Mouse (Mus musculus): ENCODE data around the gene Abcb1a.

Abcb1a gene

DNA sequence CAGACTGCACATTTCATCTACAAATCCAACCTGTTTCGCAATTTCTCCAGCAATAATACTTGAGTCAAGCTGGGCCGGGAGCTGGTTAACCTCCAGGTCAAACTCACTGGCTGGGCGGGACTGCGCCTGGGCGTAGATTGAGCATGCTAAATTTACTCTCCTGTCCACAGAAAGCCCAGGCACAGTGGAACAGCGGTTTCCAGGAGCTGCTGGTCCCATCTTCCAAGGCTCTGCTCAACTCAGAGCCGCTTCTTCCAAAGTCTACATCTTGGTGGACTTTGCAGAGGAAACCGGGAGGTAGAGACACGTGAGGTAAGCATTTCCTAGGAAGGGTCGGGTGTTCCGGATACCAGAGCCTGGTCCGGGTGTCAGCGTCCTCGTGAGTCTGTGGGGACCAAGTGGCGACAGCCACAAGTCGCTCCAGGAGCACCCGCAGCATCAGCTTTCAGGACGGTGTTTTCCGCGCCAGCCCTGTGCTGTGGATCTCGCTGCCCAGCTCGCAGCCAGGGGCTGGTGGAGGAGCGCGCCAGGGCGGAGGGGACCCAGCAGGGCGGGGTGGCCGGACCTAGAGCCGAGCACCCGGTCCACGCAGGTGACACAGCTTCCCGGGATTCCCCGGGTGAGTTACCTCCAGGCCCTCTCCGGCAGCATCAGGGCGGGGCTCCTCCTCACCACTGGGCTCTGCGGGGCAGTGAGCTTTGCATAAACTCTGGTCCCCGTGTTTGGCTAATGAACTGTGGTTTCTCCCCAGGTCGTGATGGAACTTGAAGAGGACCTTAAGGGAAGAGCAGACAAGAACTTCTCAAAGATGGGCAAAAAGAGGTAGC lies at the start of gene Abcb1a:
Gene Abcb1a, plus strand, starts transcription at position 167 of the 827 bp plus-strand sequence.
- peak; percentile 72 to 91 for DNase-seq (ENCODE audit: inconsistent age in 2 of 2, low spot score in 1 of 2)

- peak; percentile 78 to 89 for DNase-seq (ENCODE audit: inconsistent age in 2 of 2, low spot score in 1 of 2)
Observed at GRCm38 (mm10) chr5:8622071-8622595, 37.7 kb upstream of the Abcb1a start.

- peak; percentile 94 to 97 for DNase-seq (ENCODE audit: inconsistent age in 2 of 2, low spot score in 1 of 2)
Observed at GRCm38 (mm10) chr5:8622596-8623231, 37.2 kb upstream of the Abcb1a start, which contains the start of gene Rundc3b. Gene Rundc3b (minus strand): TSS chr5:8622952.

DNA sequence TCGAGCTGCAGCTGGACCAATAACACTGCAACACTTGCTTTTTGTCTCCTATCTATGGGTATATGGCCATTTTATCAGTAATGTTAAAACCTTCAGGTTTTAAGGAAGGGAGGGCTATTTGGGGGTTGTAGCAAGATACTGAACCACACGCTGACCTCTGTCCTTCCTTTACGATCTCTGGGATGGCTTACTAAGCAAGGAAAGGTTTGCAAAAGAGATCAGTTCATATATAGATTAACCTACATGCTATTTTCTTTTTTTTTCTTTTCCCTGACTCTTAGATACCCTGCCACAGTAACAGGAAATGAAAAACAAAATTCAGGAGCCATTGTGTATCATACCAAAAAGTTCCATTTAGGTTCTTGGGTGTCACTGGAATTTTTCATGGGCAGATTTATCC lies 27.0 kb upstream of the Abcb1a start:
- DNase-seq (ENCODE audit: inconsistent age in 2 of 2, low spot score in 1 of 2): no peak

- peak; percentile 41 to 79 for DNase-seq (ENCODE audit: inconsistent age in 2 of 2, low spot score in 1 of 2)
Observed at GRCm38 (mm10) chr5:8634489-8634975, 25.3 kb upstream of the Abcb1a start.

- DNase-seq (ENCODE audit: inconsistent age in 2 of 2, low spot score in 1 of 2): no peak
Observed at GRCm38 (mm10) chr5:8648300-8648699, 11.6 kb upstream of the Abcb1a start.

- DNase-seq (ENCODE audit: inconsistent age in 2 of 2, low spot score in 1 of 2): no peak
Observed at GRCm38 (mm10) chr5:8648774-8649173, 11.1 kb upstream of the Abcb1a start.

- DNase-seq (ENCODE audit: inconsistent age in 2 of 2, low spot score in 1 of 2): no peak
Observed at GRCm38 (mm10) chr5:8652085-8652484, 7.8 kb upstream of the Abcb1a start.

DNA sequence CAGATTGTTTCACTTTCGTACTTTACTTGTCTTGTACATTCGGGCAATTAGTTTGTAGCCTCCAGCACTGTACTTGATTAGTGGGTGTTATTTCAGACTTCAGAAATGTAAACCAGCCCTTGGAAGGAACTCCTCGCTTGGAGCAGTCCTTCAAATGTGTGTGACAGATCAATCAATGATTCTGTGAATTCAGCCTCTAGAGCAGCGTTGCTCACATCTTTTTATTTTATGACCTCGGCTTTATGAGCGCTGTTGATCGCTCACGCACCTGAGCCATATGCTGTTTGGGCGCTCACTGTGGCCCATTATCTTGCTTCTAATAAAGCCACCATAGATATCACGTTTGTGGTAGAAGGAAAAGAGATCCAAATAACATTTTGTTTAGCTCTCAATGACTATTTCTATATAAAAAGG lies 868 bp downstream of the Abcb1a start:
- DNase-seq (ENCODE audit: inconsistent age in 2 of 2, low spot score in 1 of 2): no peak

- no peak for DNase-seq (ENCODE audit: inconsistent age in 2 of 2, low spot score in 1 of 2)
Observed at GRCm38 (mm10) chr5:8664678-8665077, 4.8 kb downstream of the Abcb1a start.

- no peak for DNase-seq (ENCODE audit: inconsistent age in 2 of 2, low spot score in 1 of 2)
Observed at GRCm38 (mm10) chr5:8667758-8668474, 8.0 kb downstream of the Abcb1a start.

DNA sequence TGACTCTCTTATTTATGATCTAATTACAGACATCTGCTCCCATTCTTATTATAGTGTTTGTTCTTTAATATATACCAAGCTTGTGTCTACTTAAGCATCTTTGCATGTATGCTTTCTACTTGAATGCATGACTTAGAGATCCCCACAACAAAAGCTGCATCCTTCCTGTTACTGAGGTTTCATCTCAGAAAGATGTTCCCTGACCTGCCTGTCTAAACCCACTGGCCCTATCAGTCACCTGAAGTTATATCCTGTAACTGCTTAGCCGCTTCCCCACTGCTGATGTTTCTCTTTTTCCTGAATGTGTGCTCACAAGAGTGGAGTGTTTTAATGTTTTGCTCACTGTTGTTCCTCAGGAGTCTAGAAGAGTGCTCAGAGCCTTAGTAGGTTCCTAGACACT lies 9.7 kb downstream of the Abcb1a start:
- DNase-seq (ENCODE audit: inconsistent age in 2 of 2, low spot score in 1 of 2): no peak

DNA sequence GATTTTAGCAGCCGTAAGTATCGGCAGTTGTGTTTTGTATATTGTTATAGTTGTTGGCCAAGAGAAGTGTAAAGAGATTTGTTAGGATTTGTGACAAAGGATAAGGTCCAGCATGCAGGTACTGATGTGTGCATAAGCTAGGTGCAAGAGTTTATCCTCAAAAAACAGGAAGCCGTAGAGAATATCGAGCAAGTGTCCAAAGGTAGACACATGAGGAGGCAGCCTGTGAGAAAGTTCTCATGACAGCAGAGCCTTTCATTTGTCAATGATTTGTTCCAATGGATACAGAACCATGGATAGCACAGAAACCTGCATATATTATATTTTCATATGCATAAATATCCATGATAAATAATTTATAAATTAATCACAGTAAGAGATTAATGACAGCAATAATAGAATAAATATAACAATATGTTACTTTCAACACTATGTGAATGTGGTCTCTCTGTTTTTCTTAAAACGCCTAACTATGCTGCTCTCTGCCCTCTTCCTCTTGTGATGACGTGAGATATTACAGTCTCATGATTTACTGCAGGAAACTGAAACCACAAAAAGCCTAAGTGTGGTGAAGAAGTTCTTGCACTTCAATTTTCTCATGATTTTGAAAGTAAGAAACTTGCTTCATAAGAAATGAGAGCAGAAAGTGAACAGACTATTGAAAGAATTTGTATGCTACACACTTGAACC lies 15.5 kb downstream of the Abcb1a start:
- DNase-seq (ENCODE audit: inconsistent age in 2 of 2, low spot score in 1 of 2): peak in 1 of 2 experiments; percentile 39

DNA sequence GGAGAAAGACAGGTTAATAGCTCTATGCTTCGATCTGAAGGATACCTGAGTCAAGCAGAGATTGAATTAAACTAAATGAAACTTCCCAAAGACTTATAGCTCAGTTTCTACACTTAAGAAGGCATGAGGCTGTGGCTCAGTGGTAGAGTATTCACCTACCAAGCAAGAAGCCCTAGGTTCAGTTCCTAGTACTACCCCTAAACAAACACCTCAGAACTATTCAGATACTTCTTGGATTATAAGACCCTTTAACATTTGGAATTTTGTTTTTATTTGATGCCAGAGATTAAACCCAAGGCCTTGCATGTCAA lies 16.0 kb downstream of the Abcb1a start:
- DNase-seq (ENCODE audit: inconsistent age in 2 of 2, low spot score in 1 of 2): no peak

DNA sequence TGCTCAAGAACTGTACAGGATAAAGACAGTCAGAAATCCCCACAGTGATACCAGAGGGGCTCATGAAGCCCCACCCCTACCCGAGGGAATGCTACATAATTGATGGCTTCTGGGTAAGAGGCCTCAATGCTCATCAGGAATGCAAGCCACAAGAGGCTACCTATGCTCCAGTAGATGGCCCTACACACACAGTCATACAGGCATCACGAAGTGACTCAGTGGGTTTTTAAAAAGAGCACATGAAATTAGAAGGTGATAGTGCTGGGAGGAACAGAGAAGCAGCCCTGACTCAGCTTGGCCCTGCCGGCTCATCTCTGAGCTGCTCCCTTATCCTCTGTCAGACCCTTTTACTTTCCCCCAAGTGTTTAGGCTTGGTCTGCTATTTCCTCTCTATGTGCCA lies 21.3 kb downstream of the Abcb1a start:
- DNase-seq (ENCODE audit: inconsistent age in 2 of 2, low spot score in 1 of 2): peak in 1 of 2 experiments; percentile 34

DNA sequence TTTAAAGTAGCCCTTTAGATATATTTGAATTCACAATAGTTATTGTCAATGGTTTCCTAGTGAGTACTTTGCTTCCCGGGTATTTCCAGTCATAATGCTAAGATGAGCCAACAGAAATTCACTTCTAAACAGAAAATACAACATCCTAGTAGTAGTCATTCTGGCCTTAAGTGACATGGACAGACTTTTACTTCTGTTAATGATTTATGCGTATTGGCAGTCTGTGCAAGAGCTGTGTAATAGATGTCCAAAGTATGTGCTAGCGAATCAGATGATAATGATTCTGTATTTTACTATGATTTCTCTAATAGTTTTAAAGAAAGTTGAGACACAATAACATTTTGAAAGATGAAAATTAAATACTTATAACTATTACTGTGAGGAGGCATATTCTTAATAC lies 23.8 kb downstream of the Abcb1a start:
- no peak for DNase-seq (ENCODE audit: inconsistent age in 2 of 2, low spot score in 1 of 2)

- DNase-seq (ENCODE audit: inconsistent age in 2 of 2, low spot score in 1 of 2): no peak
Observed at GRCm38 (mm10) chr5:8686071-8686470, 26.2 kb downstream of the Abcb1a start.

DNA sequence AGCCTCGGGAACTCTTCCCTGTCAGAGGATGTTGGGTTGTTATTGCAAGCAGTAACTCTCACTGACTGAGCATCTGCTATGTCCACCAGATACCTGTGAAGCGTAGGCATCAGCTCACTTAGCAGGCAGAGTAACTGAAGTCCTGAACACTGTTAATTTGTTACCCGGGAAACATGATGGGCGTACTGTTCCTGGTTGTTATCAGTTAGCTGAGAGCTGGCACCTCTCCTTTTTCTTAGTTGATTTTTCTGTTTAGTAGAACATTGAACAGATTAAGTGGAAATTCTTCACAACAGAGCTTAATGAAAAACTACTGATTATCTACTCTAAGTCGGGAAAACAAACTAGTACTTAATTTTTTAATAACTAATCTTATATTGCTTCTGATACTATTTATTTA lies 27.7 kb downstream of the Abcb1a start:
- no peak for DNase-seq (ENCODE audit: inconsistent age in 2 of 2, low spot score in 1 of 2)

DNA sequence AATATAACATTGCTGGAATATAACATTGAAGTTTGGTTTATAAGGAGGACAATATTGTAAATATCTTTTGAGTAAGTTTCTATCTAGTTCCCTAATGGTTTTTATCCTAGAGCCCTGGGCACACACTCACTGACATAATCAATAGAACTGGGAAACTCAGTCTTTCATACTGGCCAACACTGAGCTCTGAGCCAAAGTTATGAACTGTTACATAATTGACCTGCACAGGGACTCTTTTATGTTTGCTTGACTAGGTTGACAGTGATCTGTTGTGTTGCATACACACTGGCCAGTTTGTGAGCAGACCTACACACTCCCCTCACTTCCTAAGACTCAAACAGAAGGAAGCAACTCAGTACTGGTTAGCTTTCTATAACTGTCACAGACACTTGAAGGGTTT lies 56.2 kb downstream of the Abcb1a start:
- DNase-seq (ENCODE audit: inconsistent age in 2 of 2, low spot score in 1 of 2): no peak

DNA sequence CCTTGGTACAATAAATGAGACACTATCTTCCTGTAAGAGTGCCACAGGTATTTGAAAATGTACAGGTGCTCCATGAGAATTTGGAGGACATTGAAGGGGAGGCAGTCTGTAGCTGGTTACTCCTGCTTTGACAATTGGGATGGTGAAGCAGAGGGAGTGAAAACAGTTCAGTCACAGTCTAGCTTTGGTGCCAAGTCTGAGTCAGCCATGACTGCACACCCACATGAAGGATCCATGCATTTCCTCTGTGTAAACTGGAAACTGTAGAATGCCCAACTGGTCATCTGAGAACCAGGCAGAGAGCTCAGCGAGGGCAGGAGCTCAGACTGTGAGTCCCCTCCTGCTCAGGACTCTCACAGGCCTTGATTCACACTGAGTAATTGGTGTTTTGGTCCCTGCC lies 59.7 kb downstream of the Abcb1a start:
- peak; percentile 26 to 54 for DNase-seq (ENCODE audit: inconsistent age in 2 of 2, low spot score in 1 of 2)

- DNase-seq (ENCODE audit: inconsistent age in 2 of 2, low spot score in 1 of 2): no peak
Observed at GRCm38 (mm10) chr5:8722224-8722623, 62.3 kb downstream of the Abcb1a start.
